Mouse (Mus musculus) hindbrain, embryonic 16.5 days (tissue): ENCODE measurements around the gene Nemp1. TPM values are rescaled to one million over a fixed set of nuclear protein-coding genes. Genes with fewer than 3 reads are reported as not detected.
"Not testable (repeated sequence)": the region's sequence is repeated elsewhere in the genome, so short reads cannot be mapped to it uniquely, and the experiment has no call there.

Source experiments
- ATAC-seq: fragments of 200-750 bp; cut with Nextera tagmentation; 2 replicates; pipeline ENCODE4 v1.8.0; 2017; ENCODE audit warnings: moderate TSS enrichment, moderate library complexity
- H3K27ac ChIP-seq: fragments of 300-500 bp; sonication (generic); 2 replicates; pipeline ENCODE4 v1.5.1; 2014; ENCODE audit warnings: low read depth, mild to moderate bottlenecking, control low read depth, low read length, moderate library complexity
- H3K27me3 ChIP-seq: fragments of 300-500 bp; sonication (generic); replicated peaks from 2 replicates; pipeline ENCODE4 v1.6.1; 2014; ENCODE audit warnings: low read length; ENCODE audit not compliant: control insufficient read depth, insufficient read depth
- H3K36me3 ChIP-seq: fragments of 300-500 bp; sonication (generic); 2 replicates; pipeline ENCODE4 v1.6.1; 2014; ENCODE audit warnings: mild to moderate bottlenecking, low read length, moderate library complexity, mixed read lengths; ENCODE audit not compliant: control insufficient read depth, insufficient read depth
- H3K4me1 ChIP-seq: fragments of 300-500 bp; sonication (generic); 2 replicates; pipeline ENCODE4 v1.6.1; 2014; ENCODE audit warnings: low read depth, low read length; ENCODE audit not compliant: control insufficient read depth, insufficient read depth
- H3K4me2 ChIP-seq: fragments of 300-500 bp; sonication (generic); 2 replicates; pipeline ENCODE4 v1.6.1; 2014; ENCODE audit warnings: mild to moderate bottlenecking, low read length, control low read depth, moderate library complexity
- H3K4me3 ChIP-seq: fragments of 300-500 bp; sonication (generic); 2 replicates; pipeline ENCODE4 v1.5.1; 2014; ENCODE audit warnings: mild to moderate bottlenecking, low read length, control low read depth, moderate library complexity
- H3K9ac ChIP-seq: fragments of 300-500 bp; sonication (generic); 2 replicates; pipeline ENCODE4 v1.6.1; 2014; ENCODE audit warnings: low read depth, mild to moderate bottlenecking, control low read depth, low read length, moderate library complexity
- H3K9me3 ChIP-seq: fragments of 300-500 bp; sonication (generic); 2 replicates; pipeline ENCODE4 v1.6.1; 2014; ENCODE audit warnings: mild to moderate bottlenecking, low read length, moderate library complexity; ENCODE audit not compliant: control insufficient read depth
- WGBS: fragments of 180-500 bp; shearing (Covaris S2); extraction: QIAGEN DNeasy Blood & Tissue Kit; methylation state at CpG from one replicate; pipeline ENCODE4 v1.1.7; 2014; 5-methylcytosine and 5-hydroxymethylcytosine counted together
- polyA plus RNA-seq: library from polyadenylated mRNA; unstranded; fragments of >200 nt; fragmentation: Nextera tagmentation; extraction: Ambion mirVana; gene quantifications from 2 replicates; pipeline ENCODE4 v1.2.1, GENCODE M21; 2015

The Nemp1 gene
- polyA plus RNA-seq, 1 experiment from 2014 or later = 3.9 TPM

DNA sequence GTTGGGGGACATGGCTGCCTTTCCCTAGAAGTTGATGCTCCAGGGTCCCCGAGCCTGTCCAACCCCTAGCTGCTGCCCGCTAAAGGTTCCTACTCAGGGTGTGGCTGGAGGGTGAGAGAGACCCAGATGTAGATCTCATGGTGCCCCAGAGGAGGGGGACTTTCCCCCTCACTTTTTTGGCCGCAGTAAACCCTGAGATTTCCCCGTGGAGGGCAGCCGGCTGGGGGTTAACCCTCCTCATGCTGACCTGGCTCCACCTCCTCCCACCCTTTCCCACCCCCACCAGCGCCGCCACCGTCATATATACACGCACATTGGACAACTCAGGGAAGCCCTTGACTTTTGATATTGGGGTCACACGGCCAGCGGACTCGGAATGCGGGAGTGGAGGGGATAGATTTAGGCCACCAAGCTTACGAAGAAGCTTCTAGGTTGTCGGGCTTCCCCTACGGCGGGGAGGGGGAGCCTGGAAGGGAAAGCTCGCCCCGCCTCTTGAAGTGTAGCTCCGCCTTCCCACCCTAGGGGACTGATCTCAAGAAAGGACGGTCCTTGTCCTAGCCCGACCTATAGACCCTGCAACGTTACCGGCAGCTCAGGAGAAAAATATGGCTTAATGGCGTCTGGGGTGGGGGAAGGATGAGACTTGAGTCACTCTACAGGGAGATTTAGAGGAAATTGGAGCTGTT lies 23.0 kb upstream of the Nemp1 start:
- Histone ChIP-seq H3K36me3 (no peaks in the 10 kb centered on the region), H3K27me3 (peaks cover 9% of the 10 kb centered on the region), H3K9ac (peak overlapping the region; percentile 58; the same call in 1 of the 2 replicates), H3K4me3 (peak overlapping the region; percentile 35), H3K9me3 (no peaks in the 10 kb centered on the region), H3K4me1 (peaks cover 8% of the 10 kb centered on the region), H3K4me2 (peak overlapping the region; percentile 56), H3K27ac (peak overlapping the region; percentile 67)
- WGBS = under 1% methylated on average over 25 of the region's 25 CpGs
- ATAC-seq = peak; percentile 15; the same call in 1 of the 2 replicates

DNA sequence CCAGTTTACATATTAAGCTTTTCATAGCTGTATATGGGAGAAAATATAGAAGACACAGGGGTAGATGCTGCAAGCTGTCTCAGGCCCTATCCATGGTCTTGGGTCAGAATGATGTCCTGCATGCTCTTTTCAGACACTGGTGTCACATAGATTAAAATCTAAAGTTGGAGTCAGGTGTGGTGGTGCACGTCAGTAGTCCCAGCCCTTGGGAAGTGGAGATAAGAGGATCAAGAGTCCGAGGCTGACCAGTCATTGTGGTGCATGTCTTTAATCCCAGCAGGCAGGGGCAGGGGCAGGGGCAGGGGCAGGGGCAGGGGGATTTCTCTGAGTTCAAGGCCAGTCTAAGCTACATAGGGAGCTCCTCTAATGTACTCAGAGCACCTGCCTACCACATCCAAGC lies 20.9 kb upstream of the Nemp1 start:
- 58% methylated on average over 2 of the region's 2 CpGs for WGBS
- no peaks in the 10 kb centered on the region for H3K9me3 ChIP-seq

DNA sequence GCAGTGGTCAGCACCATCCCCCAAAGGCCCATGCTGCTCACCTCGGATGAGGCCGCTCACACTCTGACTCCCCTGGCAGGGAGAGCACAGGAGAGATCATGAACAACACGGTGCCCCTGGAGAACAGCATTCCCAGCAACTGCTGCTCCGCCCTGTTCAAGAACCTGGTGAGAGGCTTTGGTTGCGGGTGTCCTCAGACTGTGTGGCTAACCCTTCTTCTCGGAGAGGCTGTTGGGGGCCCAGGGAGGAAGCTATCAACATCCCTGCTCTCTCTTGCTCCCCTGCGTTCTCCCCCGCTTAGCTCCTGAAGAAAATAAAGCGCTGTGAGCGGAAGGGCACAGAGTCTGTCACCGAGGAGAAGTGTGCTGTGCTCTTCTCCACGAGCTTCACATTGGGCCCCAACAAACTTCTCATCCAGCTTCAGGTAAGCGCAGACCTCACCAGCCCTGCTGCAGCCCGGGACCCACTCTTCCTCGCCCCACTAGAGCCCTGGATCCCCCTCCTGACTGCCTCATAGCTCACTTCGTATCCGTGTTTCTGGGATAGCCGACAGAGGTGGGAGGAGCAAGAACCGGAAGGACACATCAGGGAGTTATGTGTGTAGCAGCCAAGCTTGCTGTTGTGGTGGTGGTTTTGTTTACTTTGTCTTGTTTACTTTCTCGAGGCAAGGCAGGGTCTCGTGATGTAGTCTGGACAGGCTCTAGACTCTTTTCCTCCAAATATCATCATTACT lies 13.6 kb upstream of the Nemp1 start:
- Histone ChIP-seq H3K36me3 (no peaks in the 10 kb centered on the region), H3K4me3 (no peak overlapping the region), H3K9me3 (no peaks in the 10 kb centered on the region), H3K4me1 (no peaks in the 10 kb centered on the region), H3K27me3 (no peaks in the 10 kb centered on the region), H3K4me2 (peak overlapping the region; percentile 1; the same call in 1 of the 2 replicates), H3K9ac (no peak overlapping the region), H3K27ac (no peak overlapping the region)
- 56% methylated on average over 21 of the region's 21 CpGs for WGBS
- no peak for ATAC-seq

More for the DNA sequence above, 20.9 kb upstream of the Nemp1 start:
- Histone ChIP-seq H3K4me1 (peaks cover 8% of the 10 kb centered on the region), H3K4me2 (no peak overlapping the region), H3K4me3 (no peak overlapping the region), H3K27me3 (peaks cover 9% of the 10 kb centered on the region), H3K27ac (no peak overlapping the region), H3K36me3 (no peaks in the 10 kb centered on the region), H3K9ac (no peak overlapping the region)
- no peak for ATAC-seq

DNA sequence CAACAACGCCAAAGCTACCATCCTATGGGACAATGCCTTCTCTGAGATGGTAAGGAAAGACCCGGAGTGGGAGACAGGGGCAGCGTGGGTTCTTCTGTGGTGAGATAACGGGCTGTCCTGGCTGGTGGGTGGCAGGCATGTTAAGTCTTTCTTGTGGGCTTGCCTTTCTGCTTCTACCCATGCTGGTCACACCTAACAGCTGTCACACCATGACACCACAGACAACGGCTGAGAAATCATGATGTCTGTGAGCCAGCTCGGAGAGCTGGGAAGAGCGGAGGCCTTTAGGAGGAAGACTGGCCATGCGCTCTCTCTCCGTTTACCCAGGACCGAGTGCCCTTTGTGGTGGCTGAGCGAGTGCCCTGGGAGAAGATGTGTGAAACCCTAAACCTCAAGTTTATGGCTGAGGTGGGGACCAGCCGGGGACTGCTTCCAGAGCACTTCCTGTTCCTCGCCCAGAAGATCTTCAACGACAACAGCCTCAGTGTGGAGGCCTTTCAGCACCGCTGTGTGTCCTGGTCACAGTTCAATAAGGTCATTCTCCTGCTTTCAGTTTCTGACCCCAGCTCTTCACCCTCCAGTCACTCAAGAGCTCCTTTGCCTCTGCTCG lies 11.6 kb upstream of the Nemp1 start:
- no peak overlapping the region for H3K4me2 ChIP-seq
- 76% methylated on average over 16 of the region's 16 CpGs for WGBS
- no peak overlapping the region for H3K27ac ChIP-seq
- H3K9ac ChIP-seq = no peak overlapping the region
- peaks cover 4% of the 10 kb centered on the region; the same call in 1 of the 2 replicates for H3K27me3 ChIP-seq
- no peaks in the 10 kb centered on the region for H3K36me3 ChIP-seq
- no peak for ATAC-seq
- no peaks in the 10 kb centered on the region for H3K9me3 ChIP-seq
- H3K4me3 ChIP-seq = no peak overlapping the region
- no peaks in the 10 kb centered on the region for H3K4me1 ChIP-seq

DNA sequence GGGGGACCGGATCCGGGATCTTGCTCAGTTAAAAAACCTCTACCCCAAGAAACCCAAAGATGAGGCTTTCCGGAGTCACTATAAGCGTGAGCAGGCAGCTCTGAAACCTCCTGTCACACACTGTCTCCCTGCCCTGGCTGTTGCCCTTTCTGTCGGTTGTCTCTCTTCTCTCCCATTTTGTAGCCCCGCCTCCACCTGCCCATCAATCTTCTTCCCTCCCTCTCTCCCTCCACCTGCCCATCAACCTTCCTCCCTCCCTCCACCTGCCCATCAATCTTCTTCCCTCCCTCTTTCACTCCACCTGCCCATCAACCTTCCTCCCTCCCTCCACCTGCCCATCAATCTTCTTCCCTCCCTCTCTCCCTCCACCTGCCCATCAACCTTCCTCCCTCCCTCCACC lies 9.1 kb upstream of the Nemp1 start:
- Histone ChIP-seq H3K4me1 (peaks cover 12% of the 10 kb centered on the region), H3K27me3 (peaks cover 16% of the 10 kb centered on the region)
- 59% methylated on average over 6 of the region's 6 CpGs for WGBS
- not testable (repeated sequence) for H3K9ac ChIP-seq, H3K4me2 ChIP-seq, H3K27ac ChIP-seq, H3K4me3 ChIP-seq, H3K9me3 ChIP-seq, ATAC-seq, H3K36me3 ChIP-seq

DNA sequence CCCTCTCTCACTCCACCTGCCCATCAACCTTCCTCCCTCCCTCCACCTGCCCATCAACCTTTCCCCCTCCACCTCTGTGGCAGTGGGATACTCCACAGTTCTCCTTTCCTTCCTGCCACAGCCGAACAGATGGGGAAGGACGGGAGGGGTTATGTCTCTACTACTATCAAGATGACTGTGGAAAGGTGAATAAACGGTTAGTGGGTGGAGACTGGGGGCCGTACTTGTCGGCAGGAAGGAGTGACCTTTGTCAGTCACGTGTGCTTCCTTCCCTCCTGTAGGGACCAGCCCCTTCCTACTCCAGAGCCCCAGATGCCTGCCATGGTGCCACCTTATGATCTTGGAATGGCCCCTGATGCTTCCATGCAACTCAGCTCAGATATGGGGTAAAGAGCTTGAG lies 8.6 kb upstream of the Nemp1 start:
- Histone ChIP-seq H3K4me1 (peaks cover 13% of the 10 kb centered on the region), H3K4me3 (no peak overlapping the region), H3K9ac (no peak overlapping the region), H3K27ac (no peak overlapping the region), H3K4me2 (no peak overlapping the region), H3K27me3 (peaks cover 18% of the 10 kb centered on the region), H3K9me3 (no peaks in the 10 kb centered on the region), H3K36me3 (no peaks in the 10 kb centered on the region)
- no peak for ATAC-seq
- WGBS = 30% methylated on average over 6 of the region's 6 CpGs

DNA sequence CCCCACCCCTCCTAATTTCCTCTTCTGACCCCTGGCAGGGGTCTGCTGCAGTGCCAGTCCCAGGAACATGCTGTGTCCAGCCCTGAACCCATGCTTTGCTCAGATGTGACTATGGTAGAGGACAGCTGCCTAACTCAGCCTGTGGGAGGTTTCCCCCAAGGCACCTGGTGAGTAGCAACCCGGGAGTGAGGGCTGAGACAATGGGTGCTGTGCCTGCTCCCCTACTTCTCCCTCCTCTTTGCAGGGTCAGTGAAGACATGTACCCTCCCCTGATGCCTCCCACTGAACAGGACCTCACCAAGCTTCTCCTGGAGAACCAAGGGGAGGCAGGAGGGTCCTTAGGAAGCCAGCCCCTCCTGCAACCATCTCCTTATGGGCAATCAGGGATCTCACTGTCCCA lies 7.2 kb upstream of the Nemp1 start:
- Histone ChIP-seq H3K9ac (no peak overlapping the region), H3K27me3 (peaks cover 31% of the 10 kb centered on the region), H3K9me3 (no peaks in the 10 kb centered on the region), H3K4me2 (no peak overlapping the region), H3K36me3 (no peaks in the 10 kb centered on the region), H3K4me3 (no peak overlapping the region), H3K4me1 (peaks cover 13% of the 10 kb centered on the region), H3K27ac (no peak overlapping the region)
- ATAC-seq = no peak
- 64% methylated on average over 1 of the region's 1 CpGs for WGBS

DNA sequence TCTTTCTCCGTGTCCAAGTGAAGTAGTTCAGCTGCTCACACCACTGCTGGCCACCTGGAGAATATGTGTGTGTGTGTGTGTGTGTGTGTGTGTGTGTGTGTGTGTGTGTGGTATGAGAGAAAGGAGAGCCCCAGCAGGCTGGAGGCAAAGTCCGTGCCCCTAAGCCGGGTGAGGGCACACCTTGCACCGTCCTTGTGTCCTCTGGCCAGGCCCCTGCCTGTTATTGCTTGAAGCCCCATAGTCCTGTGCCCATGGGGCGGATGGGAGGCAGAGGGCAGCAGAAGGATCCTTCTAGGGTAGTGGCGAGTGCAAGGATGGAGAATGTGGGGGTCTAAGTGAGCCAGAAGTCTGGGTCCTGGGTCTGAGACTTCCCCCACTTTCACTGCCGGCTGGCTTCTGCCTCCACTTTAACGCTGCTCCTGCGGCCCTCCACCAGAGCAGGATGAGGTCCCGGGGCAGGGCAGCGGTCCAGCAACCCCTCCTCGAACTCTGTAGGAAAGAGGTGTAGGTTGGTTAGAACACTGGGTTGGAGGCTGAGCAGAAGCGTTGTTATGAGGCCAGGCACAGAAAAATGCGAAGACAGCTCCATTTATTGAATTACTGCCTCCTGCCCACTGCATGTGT lies 5.3 kb upstream of the Nemp1 start:
- H3K9ac ChIP-seq = peak overlapping the region; percentile 42

More for the DNA sequence above, 5.3 kb upstream of the Nemp1 start:
- H3K4me3 ChIP-seq = peak overlapping the region; percentile 29; the same call in 1 of the 2 replicates
- no peak for ATAC-seq
- H3K27ac ChIP-seq = no peak overlapping the region
- H3K9me3 ChIP-seq = no peaks in the 10 kb centered on the region
- H3K27me3 ChIP-seq = peaks cover 43% of the 10 kb centered on the region
- no peaks in the 10 kb centered on the region for H3K36me3 ChIP-seq
- 15% methylated on average over 10 of the region's 14 CpGs for WGBS
- peaks cover 16% of the 10 kb centered on the region for H3K4me1 ChIP-seq
- peak overlapping the region; percentile 51 for H3K4me2 ChIP-seq
